Mouse (Mus musculus): ENCODE results near the gene Gm43738. TPM values are rescaled to one million over a fixed set of nuclear protein-coding genes. Genes with fewer than 3 reads are reported as not detected.

Gm43738 gene
- polyA plus RNA-seq, 1 experiment from 2014 or later, result not detected

Other genes with a start within 250 kb of the Gm43738 start
- 56.9 and 67.0 TPM in 2 replicates for gene Msto1, start 187.1 kb downstream of the Gm43738 start, polyA plus RNA-seq (2014; fragmentation: Nextera tagmentation; extraction: Ambion mirVana)
- 14.1 and 18.0 TPM in 2 replicates for gene Ash1l, start 150.5 kb downstream of the Gm43738 start, polyA plus RNA-seq (2014; fragmentation: Nextera tagmentation; extraction: Ambion mirVana)
- gene Dap3, start 149.9 kb downstream of the Gm43738 start, polyA plus RNA-seq (2014; fragmentation: Nextera tagmentation; extraction: Ambion mirVana), result 147 and 150 TPM in 2 replicates
- gene Rusc1, start 7.8 kb downstream of the Gm43738 start, polyA plus RNA-seq (2014; fragmentation: Nextera tagmentation; extraction: Ambion mirVana), result 7.9 TPM in 2 replicates
- gene Fdps, start 860 bp upstream of the Gm43738 start, polyA plus RNA-seq (2014; fragmentation: Nextera tagmentation; extraction: Ambion mirVana), result 165 and 178 TPM in 2 replicates
- gene Pklr, start 35.0 kb upstream of the Gm43738 start, polyA plus RNA-seq (2014; fragmentation: Nextera tagmentation; extraction: Ambion mirVana), result 5.9 and 8.7 TPM in 2 replicates
- 0.13 and 0.58 TPM in 2 replicates for gene Hcn3, start 59.1 kb upstream of the Gm43738 start, polyA plus RNA-seq (2014; fragmentation: Nextera tagmentation; extraction: Ambion mirVana)
- gene Clk2, start 63.7 kb upstream of the Gm43738 start, polyA plus RNA-seq (2014; fragmentation: Nextera tagmentation; extraction: Ambion mirVana), result 18.7 and 20.1 TPM in 2 replicates
- 82.8 and 88.3 TPM in 2 replicates for gene Scamp3, start 76.4 kb upstream of the Gm43738 start, polyA plus RNA-seq (2014; fragmentation: Nextera tagmentation; extraction: Ambion mirVana)
- gene Fam189b, start 82.0 kb upstream of the Gm43738 start, polyA plus RNA-seq (2014; fragmentation: Nextera tagmentation; extraction: Ambion mirVana), result 11.9 and 13.7 TPM in 2 replicates
- gene Gba, start 101.8 kb upstream of the Gm43738 start, polyA plus RNA-seq (2014; fragmentation: Nextera tagmentation; extraction: Ambion mirVana), result 33.3 and 39.9 TPM in 2 replicates
- gene Thbs3, start 114.1 kb upstream of the Gm43738 start, polyA plus RNA-seq (2014; fragmentation: Nextera tagmentation; extraction: Ambion mirVana), result 6.9 and 12.4 TPM in 2 replicates
- gene Mtx1, start 126.0 kb upstream of the Gm43738 start, polyA plus RNA-seq (2014; fragmentation: Nextera tagmentation; extraction: Ambion mirVana), result 144 and 145 TPM in 2 replicates
- 0.21 and 0.53 TPM in 2 replicates for gene Muc1, start 128.0 kb upstream of the Gm43738 start, polyA plus RNA-seq (2014; fragmentation: Nextera tagmentation; extraction: Ambion mirVana)
- 248 and 274 TPM in 2 replicates for gene Krtcap2, start 144.9 kb upstream of the Gm43738 start, polyA plus RNA-seq (2014; fragmentation: Nextera tagmentation; extraction: Ambion mirVana)
- 0.56 and 1.1 TPM in 2 replicates for gene Trim46, start 145.2 kb upstream of the Gm43738 start, polyA plus RNA-seq (2014; fragmentation: Nextera tagmentation; extraction: Ambion mirVana)
- gene Dpm3, start 158.3 kb upstream of the Gm43738 start, polyA plus RNA-seq (2014; fragmentation: Nextera tagmentation; extraction: Ambion mirVana), result 83.1 and 94.1 TPM in 2 replicates
- gene Slc50a1, start 169.5 kb upstream of the Gm43738 start, polyA plus RNA-seq (2014; fragmentation: Nextera tagmentation; extraction: Ambion mirVana), result 37.5 and 40.9 TPM in 2 replicates
- 29.9 and 33.0 TPM in 2 replicates for gene Efna1, start 180.0 kb upstream of the Gm43738 start, polyA plus RNA-seq (2014; fragmentation: Nextera tagmentation; extraction: Ambion mirVana)
- 1.9 TPM in 2 replicates for gene Efna3, start 221.9 kb upstream of the Gm43738 start, polyA plus RNA-seq (2014; fragmentation: Nextera tagmentation; extraction: Ambion mirVana)
- gene Efna4, start 236.9 kb upstream of the Gm43738 start, polyA plus RNA-seq (2014; fragmentation: Nextera tagmentation; extraction: Ambion mirVana), result 9.3 and 10.2 TPM in 2 replicates
- gene Adam15, start 248.9 kb upstream of the Gm43738 start, polyA plus RNA-seq (2014; fragmentation: Nextera tagmentation; extraction: Ambion mirVana), result 23.3 and 25.9 TPM in 2 replicates